Mouse (Mus musculus) small intestine, adult 2 months (tissue): ENCODE measurements around the gene Tmem260.

Experiments used
- CTCF ChIP-seq: fragments of 200-500 bp; IDR thresholded peaks from 2 replicates; pipeline ENCODE4 v1.5.1; 2012; ENCODE audit warnings: low read depth, mild to moderate bottlenecking, control low read depth, inconsistent platforms, low read length, moderate library complexity, mixed read lengths; ENCODE audit not compliant: insufficient replicate concordance, insufficient read length; ENCODE audit errors: extremely low read depth
- POLR2A ChIP-seq: fragments of 200-500 bp; IDR thresholded peaks from 2 replicates; pipeline ENCODE4 v1.6.1; 2012; ENCODE audit warnings: low read depth, mild to moderate bottlenecking, control low read depth, inconsistent platforms, low read length, moderate library complexity

GRCm38 (mm10) chr14:48468339-48468738, 22.4 kb downstream of the Tmem260 start:
- TF ChIP-seq POLR2A = no peak
- TF ChIP-seq CTCF = no peak
